Mouse (Mus musculus) 416B (cell line): ENCODE measurements around the gene Selenoo.

Experiments
- DNase-seq: peaks from one replicate; pipeline ENCODE4 v3.0.0; 2011; ENCODE audit warnings: low read depth

Gene Selenoo

DNA sequence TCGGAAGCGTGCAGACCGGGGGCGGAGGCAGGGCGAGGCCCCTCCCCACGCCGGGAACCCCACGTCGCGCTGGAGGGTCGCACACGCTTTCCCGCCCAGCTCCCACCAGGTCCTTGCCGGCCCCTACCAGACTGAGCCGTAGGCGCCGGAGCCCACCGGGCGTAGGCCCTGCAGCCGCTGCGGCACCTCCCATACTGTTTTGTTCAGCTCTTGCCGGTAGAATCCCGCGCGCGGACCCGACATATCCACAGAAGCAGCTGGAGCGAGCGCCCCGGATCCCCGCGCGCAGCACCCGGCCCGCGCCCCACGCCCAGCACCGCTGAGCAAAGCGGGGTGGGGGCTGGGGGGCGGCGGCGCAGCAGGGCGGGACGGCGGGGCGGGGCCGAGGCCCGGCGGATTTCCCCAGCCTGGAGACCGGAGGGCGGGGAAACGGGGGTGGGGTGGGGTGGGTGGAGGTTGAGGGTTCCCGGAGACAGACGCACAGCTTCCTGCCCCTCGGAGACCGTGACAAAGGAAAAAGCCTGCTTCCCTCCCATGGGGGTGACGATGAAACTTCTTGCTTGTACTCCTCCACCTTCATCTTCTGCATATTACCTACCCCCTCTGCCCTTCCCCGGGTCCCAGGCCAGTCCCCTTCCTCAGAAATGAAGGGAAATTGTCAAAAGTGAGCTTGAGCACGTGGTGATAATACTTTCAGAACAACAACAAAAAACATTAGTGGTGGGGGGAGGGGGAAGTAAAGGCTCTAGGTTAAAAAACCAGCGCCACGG, 60.6 kb downstream of the Selenoo start, which contains the start of gene Mapk11:
TSS of gene Mapk11 (minus strand) at position 358 of the 770 bp plus-strand sequence.
- no peak for DNase-seq
